Mouse (Mus musculus): ENCODE data around the gene Lcp1. TPM values are rescaled to one million over a fixed set of nuclear protein-coding genes. Genes with fewer than 3 reads are reported as not detected.

Lcp1 gene
- polyA plus RNA-seq, 1 experiment from 2014 or later, result 16.4 TPM

DNA sequence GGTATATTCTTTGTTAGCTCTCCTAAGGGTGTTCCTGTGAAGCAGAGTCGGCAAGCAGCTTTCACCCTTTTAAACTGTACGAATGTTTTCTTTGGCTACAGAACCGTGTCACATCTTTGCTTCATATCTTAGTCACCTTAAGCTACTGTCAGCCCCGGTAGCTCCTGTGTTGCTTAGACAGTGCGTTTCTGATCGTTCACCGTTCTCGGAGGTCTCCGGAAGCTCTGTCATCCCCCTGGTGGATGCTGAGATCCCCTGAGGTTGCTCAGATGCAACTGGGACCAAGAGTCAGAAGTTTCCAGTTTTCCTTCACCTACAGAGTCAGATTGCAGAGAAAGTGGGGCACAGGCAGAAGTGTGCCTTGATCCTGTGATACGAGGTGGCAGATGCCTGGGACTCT lies 61.5 kb downstream of the Lcp1 start:
- WGBS, result 88% methylated on average over 10 of the region's 10 CpGs
- Histone ChIP-seq H3K4me1 (replicated peaks; ENCODE audit: control insufficient read depth, insufficient read depth, low read length) (no peaks in the 10 kb centered on the region), H3K9me3 (ENCODE audit: control insufficient read depth, low read length) (no peaks in the 10 kb centered on the region), H3K36me3 (replicated peaks; ENCODE audit: control insufficient read depth, insufficient read depth) (no peaks in the 10 kb centered on the region), H3K4me3 (replicated peaks; ENCODE audit: low read length) (no peak overlapping the region), H3K27ac (no peak overlapping the region), H3K27me3 (ENCODE audit: control insufficient read depth, insufficient read depth, low read length) (no peaks in the 10 kb centered on the region), H3K9ac (no peak overlapping the region), H3K4me2 (replicated peaks) (no peak overlapping the region)
- no peak for DNase-seq (ENCODE audit: low spot score)
- ATAC-seq (ENCODE audit: low FRiP score), result no peak

DNA sequence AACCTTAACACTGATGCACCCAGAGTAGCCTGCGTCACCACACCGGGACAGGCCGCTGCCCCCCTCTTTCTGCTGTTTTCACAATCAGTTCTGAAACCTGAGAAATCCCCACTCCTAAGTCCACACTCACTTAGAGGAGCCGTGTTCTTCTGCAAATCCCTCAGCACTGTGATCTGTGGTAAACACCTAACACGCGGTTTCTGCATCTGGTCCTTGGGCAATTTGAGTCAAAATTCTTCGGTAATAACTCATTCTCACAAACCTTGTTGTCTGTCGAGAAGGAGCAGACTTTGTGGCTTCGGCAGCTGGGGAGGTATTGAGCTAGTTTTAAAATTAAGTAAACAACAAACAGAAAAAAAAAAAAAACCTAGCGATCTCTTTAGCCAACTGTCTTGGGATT lies 62.0 kb downstream of the Lcp1 start:
- WGBS, result 89% methylated on average over 10 of the region's 10 CpGs

DNA sequence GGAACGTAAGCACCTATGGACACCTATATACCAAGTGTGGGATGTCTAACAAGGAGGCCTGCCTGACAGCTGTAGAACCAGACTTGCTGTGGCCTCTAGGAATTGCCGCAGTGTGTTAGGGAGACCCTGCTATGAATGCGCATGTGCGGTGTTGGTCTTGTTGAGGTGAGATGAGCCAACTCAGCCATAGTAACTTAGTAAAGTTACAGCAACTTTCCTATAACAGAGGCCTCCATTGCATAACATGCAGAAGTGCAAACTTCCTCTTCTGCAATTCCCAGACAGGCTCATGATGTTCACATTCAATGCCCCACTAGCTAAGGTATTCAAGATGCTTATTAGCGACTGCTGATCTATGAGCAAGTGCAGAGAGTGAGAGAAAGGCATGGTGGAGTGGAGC lies 64.6 kb downstream of the Lcp1 start:
- DNase-seq (ENCODE audit: low spot score), result no peak
- WGBS, result 89% methylated on average over 5 of the region's 5 CpGs

More for the DNA sequence above, 62.0 kb downstream of the Lcp1 start:
- no peak overlapping the region for H3K4me3 ChIP-seq (replicated peaks; ENCODE audit: low read length)
- ATAC-seq (ENCODE audit: low FRiP score) (no peak), DNase-seq (ENCODE audit: low spot score) (no peak)
- no peaks in the 10 kb centered on the region for H3K27me3 ChIP-seq (ENCODE audit: control insufficient read depth, insufficient read depth, low read length)
- no peak overlapping the region for H3K27ac ChIP-seq
- H3K4me1 ChIP-seq (replicated peaks; ENCODE audit: control insufficient read depth, insufficient read depth, low read length), result no peaks in the 10 kb centered on the region
- H3K9ac ChIP-seq, result no peak overlapping the region
- H3K36me3 ChIP-seq (replicated peaks; ENCODE audit: control insufficient read depth, insufficient read depth), result no peaks in the 10 kb centered on the region
- no peak overlapping the region for H3K4me2 ChIP-seq (replicated peaks)
- no peaks in the 10 kb centered on the region for H3K9me3 ChIP-seq (ENCODE audit: control insufficient read depth, low read length)

DNA sequence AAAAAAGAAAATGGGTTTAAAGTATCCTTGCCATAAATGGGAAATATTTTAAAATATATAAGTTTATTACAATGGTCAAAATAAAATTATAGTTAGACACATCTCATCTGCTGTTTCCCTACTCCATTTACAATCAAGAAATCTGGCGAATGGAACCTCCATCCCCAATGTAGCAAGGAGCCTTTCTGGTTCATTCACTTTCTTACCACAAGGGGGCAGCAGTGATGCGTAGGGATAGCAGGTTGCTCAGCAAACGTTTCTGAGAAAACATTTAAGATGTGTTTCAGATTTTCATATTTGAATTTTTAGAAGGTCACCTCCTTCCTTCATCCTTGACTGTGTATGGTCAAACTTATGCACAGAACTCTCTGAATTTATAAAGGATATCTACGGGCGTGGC lies 66.1 kb downstream of the Lcp1 start:
- Histone ChIP-seq H3K4me2 (replicated peaks) (no peak overlapping the region), H3K9ac (no peak overlapping the region), H3K27ac (no peak overlapping the region), H3K36me3 (replicated peaks; ENCODE audit: control insufficient read depth, insufficient read depth) (no peaks in the 10 kb centered on the region), H3K4me1 (replicated peaks; ENCODE audit: control insufficient read depth, insufficient read depth, low read length) (no peaks in the 10 kb centered on the region), H3K4me3 (replicated peaks; ENCODE audit: low read length) (no peak overlapping the region), H3K9me3 (ENCODE audit: control insufficient read depth, low read length) (no peaks in the 10 kb centered on the region), H3K27me3 (ENCODE audit: control insufficient read depth, insufficient read depth, low read length) (no peaks in the 10 kb centered on the region)
- WGBS, result 39% methylated on average over 5 of the region's 5 CpGs
- DNase-seq (ENCODE audit: low spot score), result peak; percentile 96
- no peak for ATAC-seq (ENCODE audit: low FRiP score)

More for the DNA sequence above, 64.6 kb downstream of the Lcp1 start:
- no peaks in the 10 kb centered on the region for H3K27me3 ChIP-seq (ENCODE audit: control insufficient read depth, insufficient read depth, low read length)
- H3K4me3 ChIP-seq (replicated peaks; ENCODE audit: low read length), result no peak overlapping the region
- no peak for ATAC-seq (ENCODE audit: low FRiP score)
- no peaks in the 10 kb centered on the region for H3K36me3 ChIP-seq (replicated peaks; ENCODE audit: control insufficient read depth, insufficient read depth)
- no peak overlapping the region for H3K9ac ChIP-seq
- H3K4me2 ChIP-seq (replicated peaks), result no peak overlapping the region
- H3K27ac ChIP-seq, result no peak overlapping the region
- no peaks in the 10 kb centered on the region for H3K4me1 ChIP-seq (replicated peaks; ENCODE audit: control insufficient read depth, insufficient read depth, low read length)
- no peaks in the 10 kb centered on the region for H3K9me3 ChIP-seq (ENCODE audit: control insufficient read depth, low read length)

DNA sequence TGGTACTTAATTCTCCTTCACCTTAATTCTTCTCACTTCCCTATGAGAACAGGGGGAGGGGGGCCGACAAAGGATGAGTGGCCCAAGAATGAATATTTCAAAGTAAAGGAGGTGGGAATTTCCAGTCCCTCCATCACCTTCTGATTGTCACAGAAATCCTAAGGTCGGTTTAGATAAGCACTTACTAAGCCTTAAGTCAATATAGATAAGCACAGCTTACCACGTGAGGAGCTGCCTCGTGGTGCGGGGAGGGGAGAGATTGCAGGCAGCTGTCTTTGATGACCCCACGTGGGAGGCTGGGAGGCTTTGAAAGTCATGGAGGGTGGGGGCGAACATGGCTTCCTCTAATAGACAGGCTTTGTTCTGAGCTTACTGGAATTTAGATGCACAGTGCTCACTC lies 66.8 kb downstream of the Lcp1 start:
- H3K4me2 ChIP-seq (replicated peaks), result no peak overlapping the region
- no peak for DNase-seq (ENCODE audit: low spot score)
- no peaks in the 10 kb centered on the region for H3K9me3 ChIP-seq (ENCODE audit: control insufficient read depth, low read length)
- no peak overlapping the region for H3K27ac ChIP-seq
- no peaks in the 10 kb centered on the region for H3K27me3 ChIP-seq (ENCODE audit: control insufficient read depth, insufficient read depth, low read length)
- H3K36me3 ChIP-seq (replicated peaks; ENCODE audit: control insufficient read depth, insufficient read depth), result no peaks in the 10 kb centered on the region
- H3K9ac ChIP-seq, result no peak overlapping the region
- H3K4me3 ChIP-seq (replicated peaks; ENCODE audit: low read length), result no peak overlapping the region
- WGBS, result 71% methylated on average over 7 of the region's 7 CpGs
- no peaks in the 10 kb centered on the region for H3K4me1 ChIP-seq (replicated peaks; ENCODE audit: control insufficient read depth, insufficient read depth, low read length)
- ATAC-seq (ENCODE audit: low FRiP score), result no peak

DNA sequence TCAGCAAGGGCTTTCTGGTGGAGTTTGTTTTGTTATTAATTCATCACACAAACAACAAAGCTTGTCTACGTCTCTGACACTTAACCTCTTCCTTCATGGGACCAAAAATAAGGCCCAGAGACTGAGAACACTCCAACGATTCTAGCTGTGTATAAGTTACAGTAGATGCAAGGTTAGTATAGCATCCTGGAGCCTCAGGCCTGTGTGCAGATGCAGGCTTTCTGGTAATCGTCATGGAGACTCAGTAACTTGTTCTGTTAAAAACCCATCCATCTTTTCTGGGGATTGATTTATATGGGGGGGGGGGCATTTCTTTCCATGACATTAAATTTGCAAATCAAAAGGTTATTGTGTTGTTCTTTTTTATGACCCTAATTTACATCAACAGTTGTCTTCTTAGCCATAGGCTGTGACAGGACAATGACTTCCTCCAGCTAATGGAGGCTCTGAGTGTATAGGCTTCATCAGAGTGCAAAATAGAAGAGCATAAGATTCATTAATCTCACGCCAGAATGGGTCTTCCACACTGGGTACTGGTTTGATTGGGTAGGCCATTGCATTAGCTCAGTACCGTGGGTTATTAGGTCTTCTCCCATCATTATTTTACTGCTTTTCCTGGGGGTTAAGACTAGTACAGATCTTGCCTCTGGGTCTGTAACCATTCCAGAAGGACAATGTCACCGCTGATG lies 74.6 kb downstream of the Lcp1 start:
- DNase-seq (ENCODE audit: low spot score) (no peak), ATAC-seq (ENCODE audit: low FRiP score) (no peak)
- no peaks in the 10 kb centered on the region for H3K27me3 ChIP-seq (ENCODE audit: control insufficient read depth, insufficient read depth, low read length)
- H3K27ac ChIP-seq, result no peak overlapping the region
- 55% methylated on average over 6 of the region's 6 CpGs for WGBS
- H3K4me3 ChIP-seq (replicated peaks; ENCODE audit: low read length), result no peak overlapping the region
- no peaks in the 10 kb centered on the region for H3K4me1 ChIP-seq (replicated peaks; ENCODE audit: control insufficient read depth, insufficient read depth, low read length)
- H3K9me3 ChIP-seq (ENCODE audit: control insufficient read depth, low read length), result no peaks in the 10 kb centered on the region
- H3K4me2 ChIP-seq (replicated peaks), result no peak overlapping the region
- no peaks in the 10 kb centered on the region for H3K36me3 ChIP-seq (replicated peaks; ENCODE audit: control insufficient read depth, insufficient read depth)
- H3K9ac ChIP-seq, result no peak overlapping the region

DNA sequence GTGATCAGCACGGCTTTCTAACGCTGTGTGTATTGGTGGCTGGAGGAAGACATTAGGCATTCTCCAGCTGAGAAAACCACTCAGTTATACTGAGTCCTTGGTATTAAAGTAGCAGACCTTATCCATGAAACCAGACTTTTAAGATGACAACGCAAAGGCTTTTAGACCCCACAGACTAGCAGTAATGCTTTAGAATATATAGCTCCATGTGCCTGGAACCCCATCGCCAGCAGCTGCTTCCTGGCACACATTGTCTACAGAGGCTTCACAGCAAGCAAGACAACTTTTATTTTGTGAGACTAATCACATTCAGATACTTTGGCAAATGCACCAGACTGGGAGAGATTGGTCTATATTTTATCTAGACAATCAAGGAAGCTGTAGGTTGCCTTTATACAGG lies 75.4 kb downstream of the Lcp1 start:
- no peak for DNase-seq (ENCODE audit: low spot score)
- Histone ChIP-seq H3K36me3 (replicated peaks; ENCODE audit: control insufficient read depth, insufficient read depth) (no peaks in the 10 kb centered on the region), H3K9me3 (ENCODE audit: control insufficient read depth, low read length) (no peaks in the 10 kb centered on the region), H3K27me3 (ENCODE audit: control insufficient read depth, insufficient read depth, low read length) (no peaks in the 10 kb centered on the region), H3K9ac (no peak overlapping the region), H3K27ac (no peak overlapping the region), H3K4me1 (replicated peaks; ENCODE audit: control insufficient read depth, insufficient read depth, low read length) (no peaks in the 10 kb centered on the region), H3K4me3 (replicated peaks; ENCODE audit: low read length) (no peak overlapping the region), H3K4me2 (replicated peaks) (no peak overlapping the region)
- 82% methylated on average over 4 of the region's 4 CpGs for WGBS
- ATAC-seq (ENCODE audit: low FRiP score), result no peak

DNA sequence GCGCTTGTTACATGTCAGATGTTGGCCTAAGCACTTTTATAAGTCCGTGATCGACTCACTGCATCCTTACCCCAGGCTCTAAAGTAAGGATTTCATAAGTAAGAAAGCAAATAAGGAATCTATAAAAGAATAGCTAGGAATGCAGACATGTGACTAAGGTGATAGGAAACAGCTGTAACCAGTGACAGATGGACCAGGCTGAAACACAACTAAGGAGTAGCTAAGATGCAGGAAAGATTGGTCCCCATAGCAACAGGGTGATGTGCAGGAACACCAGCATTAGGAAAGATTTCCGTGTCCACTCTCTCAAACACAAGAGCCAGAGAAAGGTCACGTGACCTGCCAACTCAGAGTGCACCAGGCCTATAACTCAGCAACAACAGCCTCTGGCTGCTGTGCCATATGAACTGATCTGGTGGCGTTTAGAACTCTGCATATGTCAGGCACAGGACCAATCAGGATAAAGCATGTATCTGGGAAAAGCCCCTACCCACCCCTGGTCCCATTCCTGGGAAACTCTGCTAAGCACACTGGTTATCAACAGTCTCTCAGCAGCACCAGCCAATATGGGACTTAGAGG lies 77.8 kb downstream of the Lcp1 start:
- no peak overlapping the region for H3K27ac ChIP-seq
- H3K36me3 ChIP-seq (replicated peaks; ENCODE audit: control insufficient read depth, insufficient read depth), result no peaks in the 10 kb centered on the region
- ATAC-seq (ENCODE audit: low FRiP score) (no peak), DNase-seq (ENCODE audit: low spot score) (no peak)
- no peak overlapping the region for H3K4me2 ChIP-seq (replicated peaks)
- H3K4me3 ChIP-seq (replicated peaks; ENCODE audit: low read length), result no peak overlapping the region
- H3K4me1 ChIP-seq (replicated peaks; ENCODE audit: control insufficient read depth, insufficient read depth, low read length), result peaks cover 10% of the 10 kb centered on the region; the same call in 1 of the 2 replicates
- 72% methylated on average over 6 of the region's 6 CpGs for WGBS
- H3K27me3 ChIP-seq (ENCODE audit: control insufficient read depth, insufficient read depth, low read length), result no peaks in the 10 kb centered on the region
- H3K9ac ChIP-seq, result no peak overlapping the region
- no peaks in the 10 kb centered on the region for H3K9me3 ChIP-seq (ENCODE audit: control insufficient read depth, low read length)

DNA sequence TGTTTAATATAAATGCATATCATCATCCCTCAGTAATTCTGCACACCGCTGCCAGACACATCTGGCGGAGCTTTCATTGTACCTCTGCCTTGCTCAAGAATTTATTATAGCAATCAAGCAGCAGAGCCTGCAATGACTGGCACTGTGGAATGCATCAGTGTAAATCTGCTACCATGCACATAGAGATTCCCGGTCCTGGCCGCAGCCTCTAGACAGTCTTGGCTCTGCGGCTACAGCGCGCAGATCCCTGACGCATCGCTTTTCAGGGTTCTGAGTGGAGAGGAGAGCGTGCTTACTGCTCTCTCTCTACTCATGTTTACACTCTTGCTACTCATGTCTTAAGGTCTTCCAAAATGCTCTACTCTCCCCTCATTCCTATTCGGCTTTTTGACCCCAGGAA lies 82.9 kb downstream of the Lcp1 start:
- Histone ChIP-seq H3K9ac (no peak overlapping the region), H3K4me3 (replicated peaks; ENCODE audit: low read length) (no peak overlapping the region), H3K4me1 (replicated peaks; ENCODE audit: control insufficient read depth, insufficient read depth, low read length) (peaks cover 13% of the 10 kb centered on the region; the same call in 1 of the 2 replicates), H3K27me3 (ENCODE audit: control insufficient read depth, insufficient read depth, low read length) (no peaks in the 10 kb centered on the region), H3K36me3 (replicated peaks; ENCODE audit: control insufficient read depth, insufficient read depth) (no peaks in the 10 kb centered on the region), H3K9me3 (ENCODE audit: control insufficient read depth, low read length) (no peaks in the 10 kb centered on the region), H3K4me2 (replicated peaks) (peak overlapping the region; percentile 21; the same call in 1 of the 2 replicates), H3K27ac (0 out of 2 replicates have a peak overlapping the region, but pooled peaks have one; percentile 43)
- WGBS, result 63% methylated on average over 11 of the region's 11 CpGs
- DNase-seq (ENCODE audit: low spot score) (peak; percentile 31), ATAC-seq (ENCODE audit: low FRiP score) (no peak; the same call in 1 of the 2 replicates)

Measured in hindbrain, embryonic 14.5 days (tissue).